Mouse (Mus musculus) embryo, embryonic 11.5 days (tissue): Measurements from ENCODE around the gene Wfdc21.

Experiments
- DNase-seq: peaks from one replicate; pipeline ENCODE4 v3.0.0-alpha.2; 2012; ENCODE audit warnings: low read depth, low spot score

Wfdc21 gene

DNA sequence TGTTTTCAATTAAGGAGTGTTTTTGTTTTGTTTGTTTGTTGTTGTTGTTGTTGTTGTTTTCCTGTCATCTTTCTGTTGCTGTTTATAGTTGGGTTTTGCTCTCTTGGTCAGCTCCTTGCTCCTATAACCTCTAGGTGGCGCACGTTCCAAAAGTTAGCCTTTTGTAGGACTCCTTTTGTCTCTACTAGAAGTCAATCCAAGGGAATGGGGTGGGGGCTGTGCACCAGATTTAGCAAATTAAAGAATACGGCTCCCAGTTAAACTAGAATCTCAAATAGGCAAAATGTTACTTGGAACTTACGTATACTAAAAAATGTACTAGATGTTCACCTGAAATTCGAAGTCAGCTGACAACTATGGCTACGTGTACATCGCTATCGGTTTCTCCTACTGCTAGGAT is 55.4 kb downstream of the Wfdc21 start:
- DNase-seq, result peak; percentile 23
